Mouse (Mus musculus) gastrocnemius, adult 2 months (tissue): ENCODE measurements around the gene Gemin7. TPM values are rescaled to one million over a fixed set of nuclear protein-coding genes. Genes with fewer than 3 reads are reported as not detected.
A peak's percentile ranks its signal among the peaks of the same experiment; 100 is the strongest.
"Not testable (repeated sequence)": the region's sequence is repeated elsewhere in the genome, so short reads cannot be mapped to it uniquely, and the experiment has no call there.

Experiments
- DNase-seq: peaks from one replicate; pipeline ENCODE4 v3.0.0; 2022
- H3K27ac ChIP-seq: fragments of 200-600 bp; 2 replicates; pipeline ENCODE4 v1.8.1; 2022; ENCODE audit warnings: mild to moderate bottlenecking
- H3K4me3 ChIP-seq: fragments of 200-600 bp; 2 replicates; pipeline ENCODE4 v1.8.1; 2022; ENCODE audit warnings: mild to moderate bottlenecking, moderate library complexity
- CTCF ChIP-seq: fragments of 200-600 bp; IDR thresholded peaks from 2 replicates; pipeline ENCODE4 v1.8.1; 2022; ENCODE audit warnings: antibody characterized with exemption, mild to moderate bottlenecking, moderate library complexity
- intact Hi-C: fragments of 180-260 bp; cut with DNase I; formaldehyde crosslinking; loops from one replicate; pipeline ENCODE4 v1.15.1; 2025
- long read RNA-seq, 2 experiments: library from polyadenylated mRNA; stranded (forward); transcript quantifications; one replicate each; pipeline ENCODE4 v2.0.0; 2021
- total RNA-seq, 2 experiments: library from RNA; stranded (reverse); gene quantifications; 2 replicates each; pipeline ENCODE4 v1.2.3; 2021

Gene Gemin7
- 10 to 100 TPM; 73.4 to 74.2 TPM for total RNA-seq
- long read RNA-seq, experiment 1, transcript Gemin7-201 (2 exons, 763 nt) = major isoform, 90 of 93 reads
- long read RNA-seq, experiment 1, partial matches to known transcripts = 0 of 93 reads
- long read RNA-seq, experiment 1, other reads (novel, unspliced or antisense) = 3 of 93 reads
- long read RNA-seq, experiment 2, transcript Gemin7-201 (2 exons, 763 nt) = major isoform, 93 of 100 reads
- long read RNA-seq, experiment 2, partial matches to known transcripts = 0 of 100 reads
- long read RNA-seq, experiment 2, other reads (novel, unspliced or antisense) = 6 of 100 reads

DNA sequence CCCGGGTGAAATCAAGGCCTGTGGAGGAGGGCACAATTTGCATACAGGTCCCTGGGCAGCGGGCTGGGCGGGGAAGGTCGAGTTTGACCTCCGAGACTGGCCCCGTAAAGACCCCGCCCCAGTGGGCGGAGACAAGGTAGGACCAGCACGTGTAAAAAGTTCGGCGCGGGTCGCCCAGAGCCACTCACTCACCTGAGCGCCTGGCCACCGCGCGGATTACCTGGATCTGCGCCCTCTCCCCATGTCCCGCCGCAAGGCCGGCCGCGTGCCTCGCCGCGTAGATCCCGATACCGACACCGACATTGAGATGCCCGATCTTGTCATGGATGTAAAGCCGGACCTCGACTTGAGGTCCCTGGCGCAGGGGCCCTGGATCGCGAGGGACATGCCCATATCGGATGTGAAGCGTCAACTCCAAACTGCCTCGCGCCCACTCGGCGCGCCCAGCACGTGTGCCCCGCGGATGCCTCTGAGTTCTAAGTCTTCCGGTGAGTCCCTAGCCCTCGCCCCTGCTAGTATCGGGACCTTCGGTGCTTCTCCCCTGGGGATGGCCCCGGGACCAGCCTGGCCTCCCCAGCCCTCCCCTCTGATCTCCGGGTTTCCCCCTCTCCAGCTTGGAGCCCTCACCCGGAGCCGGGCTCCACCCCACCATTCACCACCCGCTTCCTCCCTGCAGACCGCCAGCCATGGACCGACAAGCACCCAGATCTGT lies at the start of gene Gemin7, which contains the start of gene Zfp296:
Gene Gemin7 (minus strand): TSS at position 455 of the 712 bp plus-strand sequence.
Gene Zfp296 (plus strand): TSS at position 147 of the 712 bp plus-strand sequence.
- H3K27ac ChIP-seq = peak within 1 kb of the TSS; percentile 61
- H3K4me3 ChIP-seq = peak within 1 kb of the TSS; percentile 73
- no peak for TF ChIP-seq CTCF
- intact Hi-C loops = loop anchor here (5.0 to 10.0 kb wide), 2 partner anchors 40 to 172 kb away; partner anchors contain the start of genes Ckm and Klc3
- peak; percentile 57 for DNase-seq

DNA sequence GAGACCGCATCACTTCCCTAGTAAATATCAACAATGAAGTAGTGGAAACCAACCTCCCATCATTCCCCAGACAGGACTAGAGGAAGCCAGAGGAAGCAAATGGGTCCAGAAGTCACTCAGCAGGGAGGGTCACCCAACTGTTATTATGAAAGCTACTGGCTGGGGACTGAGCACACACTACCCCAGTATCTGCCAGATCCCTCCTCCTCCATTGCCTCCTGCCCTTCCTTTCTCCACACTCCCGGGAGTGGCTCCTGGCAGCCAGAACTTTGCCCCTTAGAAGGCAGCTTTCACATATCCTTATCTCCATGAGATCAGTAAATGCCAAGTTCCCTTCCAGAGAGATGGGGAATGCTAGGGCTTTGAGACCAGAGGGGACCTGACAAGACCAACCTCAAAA lies 46.0 kb upstream of the Gemin7 start:
- no peak overlapping the region for H3K27ac ChIP-seq
- no peak for DNase-seq
- TF ChIP-seq CTCF = no peak
- H3K4me3 ChIP-seq = no peak overlapping the region
- intact Hi-C loops = no loop called here

DNA sequence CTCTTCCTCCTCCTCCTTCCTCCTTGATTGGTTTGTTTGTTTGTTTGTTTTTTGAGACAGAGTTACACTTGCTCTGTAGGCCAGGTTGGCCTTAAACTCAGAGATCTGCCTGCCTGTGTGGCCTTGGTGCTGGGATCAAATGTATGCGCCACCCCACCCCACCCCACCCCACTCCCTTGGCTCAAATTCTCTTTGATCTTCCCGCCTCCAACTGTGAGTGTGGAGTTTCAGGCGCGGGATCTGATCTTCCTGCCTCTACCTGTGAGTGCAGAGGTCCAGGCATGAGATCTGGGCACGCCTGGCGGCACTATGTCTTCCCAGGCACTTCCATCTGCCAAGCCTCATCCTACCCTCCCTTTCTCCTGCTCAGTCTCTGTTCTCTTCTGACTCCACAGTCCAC lies 44.8 kb upstream of the Gemin7 start:
- no peak overlapping the region for H3K27ac ChIP-seq
- TF ChIP-seq CTCF = no peak
- intact Hi-C loops = no loop called here
- H3K4me3 ChIP-seq = no peak overlapping the region
- no peak for DNase-seq

DNA sequence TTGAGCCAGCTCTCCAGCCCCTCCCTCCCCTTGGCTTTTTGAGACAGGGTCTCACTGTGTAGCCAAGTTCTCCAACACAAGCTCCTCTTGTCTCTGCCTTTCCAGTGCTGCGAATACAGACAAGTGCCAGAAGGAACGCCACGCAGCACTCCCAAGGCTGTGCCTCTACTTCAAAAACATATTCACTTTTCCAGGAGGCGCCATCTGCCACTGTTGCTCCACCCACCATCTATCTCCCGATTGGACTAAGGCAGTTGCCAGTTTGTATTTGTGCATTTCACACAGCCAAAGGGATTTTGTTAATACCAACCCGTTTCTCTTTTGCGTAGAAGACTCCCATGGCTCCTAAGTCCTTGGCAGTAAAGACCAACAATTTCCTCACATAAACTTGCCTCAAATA lies 43.4 kb upstream of the Gemin7 start:
- intact Hi-C loops = no loop called here
- Histone ChIP-seq H3K27ac (no peak overlapping the region), H3K4me3 (no peak overlapping the region)
- no peak for DNase-seq
- TF ChIP-seq CTCF = no peak

DNA sequence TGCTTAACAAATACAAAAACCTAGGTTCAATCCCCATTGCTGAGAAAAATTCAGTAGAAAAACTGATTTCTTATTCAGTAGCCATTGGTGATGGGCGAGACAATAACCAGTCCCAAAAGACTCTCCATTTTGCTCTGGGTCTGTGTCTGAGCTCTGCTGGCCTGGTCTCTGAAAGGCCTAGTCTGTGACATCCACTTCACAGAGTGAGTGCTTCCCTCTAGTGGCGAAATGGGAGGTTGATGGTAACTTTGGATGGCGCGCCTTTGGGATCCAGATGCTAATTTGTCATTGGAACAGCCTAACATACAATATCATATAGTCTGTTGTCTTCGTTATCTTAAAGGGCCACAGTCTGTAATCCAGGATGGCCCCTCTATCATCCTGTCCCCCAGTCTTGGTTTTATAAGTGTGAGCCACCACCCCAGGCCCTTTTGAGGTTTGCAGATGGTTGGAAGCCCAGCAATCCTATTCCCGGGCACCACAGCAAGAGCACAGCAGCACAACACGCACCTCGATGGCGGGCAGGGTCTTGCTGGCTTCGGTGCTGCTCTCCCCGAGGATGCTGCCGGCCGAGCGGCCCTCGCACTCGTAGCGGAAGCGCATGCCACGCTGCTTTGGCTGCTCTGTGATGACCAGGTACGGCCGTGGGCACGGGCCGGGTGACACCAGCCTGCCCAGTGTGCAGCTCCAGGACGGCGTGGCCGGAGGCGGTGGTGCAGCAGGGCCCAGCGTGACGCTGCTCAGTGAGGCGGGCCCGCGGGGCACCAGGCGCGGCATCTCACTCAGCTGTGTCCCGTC lies 41.8 kb upstream of the Gemin7 start:
- TF ChIP-seq CTCF = peak; percentile 86
- Histone ChIP-seq H3K4me3 (peak overlapping the region; percentile 31), H3K27ac (no peak overlapping the region; the same call in 1 of the 2 replicates)
- DNase-seq = peak; percentile 67
- intact Hi-C loops = loop anchor here (1.0 to 5.0 kb wide), 3 partner anchors 28 to 116 kb away; partner anchors contain the start of genes Gemin7 and Zfp296

DNA sequence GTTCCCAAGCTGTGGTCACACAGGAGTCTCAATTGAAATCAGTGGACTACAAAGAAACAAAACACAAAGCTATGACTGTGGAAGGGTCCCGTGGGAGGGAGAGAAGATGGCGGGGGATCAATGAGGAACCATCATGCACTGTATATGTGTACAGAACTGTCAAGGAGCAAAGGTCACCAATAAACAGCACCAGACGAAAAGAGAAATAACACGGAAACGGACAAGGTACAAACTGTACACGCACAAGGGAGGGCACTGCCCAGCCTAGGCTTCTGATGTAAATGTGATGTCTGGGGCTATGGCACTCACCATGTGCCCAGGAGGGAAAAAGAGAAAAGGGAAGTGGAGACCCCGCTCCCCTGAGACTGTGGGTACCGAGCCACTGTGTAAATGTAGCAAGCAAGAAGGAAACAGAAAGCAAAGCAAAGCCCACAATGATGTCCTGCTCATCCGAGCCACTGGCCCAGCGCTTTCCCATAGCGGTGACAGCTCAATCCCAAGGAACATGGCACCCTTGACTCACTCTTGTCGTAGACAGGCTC lies 37.7 kb upstream of the Gemin7 start:
- TF ChIP-seq CTCF = no peak

DNA sequence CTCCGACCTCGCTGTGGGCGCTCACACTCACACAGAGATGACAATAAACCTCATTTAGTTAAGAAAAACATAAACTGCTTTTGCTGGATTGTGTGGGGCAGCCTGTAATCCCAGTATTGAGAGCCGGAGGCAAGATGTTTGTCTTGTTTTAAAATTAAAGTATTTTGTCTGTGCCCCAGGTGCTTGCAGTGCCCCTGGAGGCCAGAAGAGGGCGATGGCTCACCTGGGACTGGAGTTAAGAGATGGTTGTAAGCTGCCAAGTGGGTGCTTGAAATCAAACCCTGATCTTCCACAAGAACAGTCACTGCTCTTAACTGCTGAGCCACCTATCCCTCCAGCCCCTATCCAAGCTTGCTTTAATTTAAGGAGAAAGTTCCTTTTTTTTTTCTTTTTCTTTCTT lies 33.6 kb upstream of the Gemin7 start:
- TF ChIP-seq CTCF = peak; percentile 26; the same call in 1 of the 2 replicates
- intact Hi-C loops = no loop called here
- no peak for DNase-seq
- H3K4me3 ChIP-seq = no peak overlapping the region
- no peak overlapping the region for H3K27ac ChIP-seq

More for the DNA sequence above, 37.7 kb upstream of the Gemin7 start:
- DNase-seq = no peak
- no peak overlapping the region for H3K4me3 ChIP-seq
- intact Hi-C loops = loop anchor here (5.0 kb wide), 1 partner anchor 38 kb away; the partner anchor contains the start of genes Gemin7 and Zfp296
- H3K27ac ChIP-seq = no peak overlapping the region

DNA sequence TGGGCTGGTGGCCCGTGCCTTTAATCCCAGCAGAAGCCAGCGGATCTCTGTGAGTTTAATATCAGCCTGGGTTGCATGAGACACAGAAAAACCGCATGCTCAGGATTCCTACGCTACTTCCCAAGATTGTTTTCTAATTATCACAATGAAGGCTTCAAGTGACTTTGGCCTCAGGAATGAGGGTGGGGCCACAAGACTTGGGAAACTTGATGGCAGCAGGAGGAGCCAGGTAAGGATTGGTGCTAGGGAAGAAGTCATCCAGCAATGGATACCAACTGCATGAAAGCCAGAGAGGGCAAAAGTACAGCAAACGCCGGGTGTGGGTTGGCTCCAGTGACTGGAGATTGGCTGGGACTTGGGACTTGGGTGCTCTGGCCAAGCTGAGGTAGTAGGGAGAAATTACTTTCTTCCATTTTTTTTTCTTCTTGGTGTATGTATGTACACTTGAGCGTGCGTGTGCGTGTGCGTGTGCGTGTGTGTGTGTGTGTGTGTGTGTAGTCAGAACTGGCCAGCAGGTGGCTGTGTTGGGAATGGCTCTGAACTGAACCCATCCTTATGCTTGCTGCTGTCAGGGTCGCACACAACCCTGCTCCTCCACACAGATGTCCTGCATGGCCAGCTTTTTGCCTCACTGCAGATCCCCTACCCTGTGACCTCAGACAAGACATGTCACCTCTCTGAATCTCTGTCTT lies 32.4 kb upstream of the Gemin7 start:
- Histone ChIP-seq H3K27ac (no peak overlapping the region), H3K4me3 (no peak overlapping the region)
- no peak for TF ChIP-seq CTCF
- no peak for DNase-seq
- intact Hi-C loops = no loop called here

DNA sequence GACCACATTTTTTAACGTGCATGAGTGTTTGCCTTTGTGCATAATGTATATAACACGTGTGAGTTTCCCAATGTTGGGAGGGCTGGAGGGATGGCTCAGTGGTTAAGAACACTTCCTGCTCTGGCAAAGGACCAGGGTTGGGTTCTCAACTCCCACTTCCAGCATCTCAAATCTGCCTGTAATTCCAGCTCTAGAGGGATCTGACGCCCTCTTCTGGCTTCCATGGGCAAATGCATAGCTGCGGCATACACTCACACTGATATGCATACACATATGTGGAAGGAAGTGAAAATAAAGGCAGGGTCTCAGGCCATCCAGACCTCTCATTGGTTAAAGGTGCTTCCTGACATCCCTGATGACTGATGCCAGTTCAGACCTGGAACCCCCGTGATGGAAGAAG lies 29.9 kb upstream of the Gemin7 start:
- Histone ChIP-seq H3K4me3 (no peak overlapping the region), H3K27ac (no peak overlapping the region)
- TF ChIP-seq CTCF = no peak
- intact Hi-C loops = no loop called here
- no peak for DNase-seq

DNA sequence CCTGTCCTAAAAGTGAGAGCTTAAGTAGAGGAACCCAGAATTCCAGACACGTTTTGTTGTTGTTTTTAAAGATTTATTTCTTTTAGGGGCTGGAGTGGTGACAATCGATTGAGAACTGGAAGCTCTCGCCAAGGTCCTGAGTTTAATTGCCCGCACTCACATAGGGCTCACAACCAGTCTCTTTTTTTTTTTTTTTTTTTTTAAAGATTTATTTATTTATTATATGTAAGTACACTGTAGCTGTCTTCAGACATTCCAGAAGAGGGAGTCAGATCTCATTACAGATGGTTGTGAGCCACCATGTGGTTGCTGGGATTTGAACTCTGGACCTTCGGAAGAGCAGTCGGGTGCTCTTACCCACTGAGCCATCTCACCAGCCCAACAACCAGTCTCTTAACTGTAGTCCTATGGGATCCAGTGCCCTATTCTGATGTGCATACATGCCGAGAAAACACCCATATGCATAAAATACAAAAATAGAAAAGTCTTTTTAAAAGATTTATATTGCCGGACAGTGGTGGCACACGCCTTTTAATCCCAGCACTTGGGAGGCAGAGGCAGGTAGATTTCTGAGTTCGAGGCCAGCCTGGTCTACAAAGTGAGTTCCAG lies 27.3 kb upstream of the Gemin7 start:
- intact Hi-C loops, DNase-seq: not testable (repeated sequence)
- Histone ChIP-seq H3K27ac (peak overlapping the region; percentile 93), H3K4me3 (peak overlapping the region; percentile 86)

DNA sequence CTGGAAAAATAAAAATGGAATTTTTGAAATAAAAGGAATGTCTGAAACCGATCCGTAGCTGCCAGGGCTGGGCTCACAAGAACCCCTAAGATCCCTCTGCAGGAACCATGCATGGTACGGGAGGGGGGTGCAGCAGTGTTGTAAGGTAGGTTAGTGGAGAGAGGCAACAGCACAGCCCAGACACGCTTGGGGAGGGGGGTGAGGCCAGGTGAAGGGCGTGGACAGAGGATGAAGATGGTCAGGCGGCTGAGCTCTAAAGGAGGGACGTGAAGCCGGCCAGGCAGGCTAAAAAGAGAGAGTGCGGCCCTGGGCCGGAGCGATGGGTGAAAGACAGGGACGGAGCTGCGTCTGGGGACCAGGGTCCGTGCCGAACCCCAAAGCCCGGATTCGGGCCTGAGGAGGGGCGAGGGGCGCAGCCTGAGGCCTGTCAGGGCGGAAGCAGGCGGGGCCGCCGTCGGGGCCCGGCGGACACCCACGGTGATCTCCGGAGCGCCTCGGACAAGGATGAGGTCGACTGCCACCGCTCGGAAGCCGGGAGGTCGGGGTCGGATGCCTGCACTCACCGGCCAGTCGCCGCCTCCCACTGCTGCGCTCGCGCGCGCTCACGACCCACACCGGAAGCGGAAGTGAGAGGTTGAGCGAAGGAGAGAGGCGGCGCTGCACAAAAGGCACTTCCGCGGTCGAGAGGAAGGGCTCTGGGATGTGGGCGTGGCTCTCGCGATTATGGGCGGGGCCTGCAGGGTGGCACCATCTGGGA lies 26.6 kb upstream of the Gemin7 start, which contains the start of gene Clasrp:
Gene Clasrp (minus strand): TSS at position 638 of the 757 bp plus-strand sequence.
- TF ChIP-seq CTCF = no peak
- DNase-seq = peak; percentile 98
- H3K4me3 ChIP-seq = peak within 1 kb of the TSS; percentile 86
- intact Hi-C loops = no loop called here
- peak within 1 kb of the TSS; percentile 93 for H3K27ac ChIP-seq
